Mouse (Mus musculus): ENCODE data around the gene Rpl13a. TPM values are rescaled to one million over a fixed set of nuclear protein-coding genes. Genes with fewer than 3 reads are reported as not detected.
"Not testable (repeated sequence)": the region's sequence is repeated elsewhere in the genome, so short reads cannot be mapped to it uniquely, and the experiment has no call there.

Rpl13a gene
- polyA plus RNA-seq, 1 experiment from 2014 or later = 972 TPM

DNA sequence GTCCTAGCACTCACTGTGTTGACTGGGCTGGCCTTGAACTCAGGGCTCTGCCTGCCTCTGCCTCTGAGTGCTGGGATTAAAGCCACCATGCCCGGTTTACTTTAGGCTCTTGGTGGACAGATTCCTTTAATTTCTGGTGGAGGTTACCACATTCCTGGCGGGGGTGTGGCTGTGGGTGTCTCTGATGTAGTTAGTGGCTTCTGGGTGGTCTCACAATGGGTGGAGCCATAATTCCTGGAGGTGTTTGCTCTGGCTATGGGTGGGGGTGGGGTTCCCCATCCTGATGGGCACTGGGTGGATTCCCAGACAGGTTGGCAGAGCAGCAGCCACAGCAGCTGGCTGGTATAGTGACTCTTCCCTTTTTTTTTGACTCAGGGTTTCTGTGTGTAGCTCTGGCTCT is 16.6 kb downstream of the Rpl13a start:
- ATAC-seq (ENCODE audit: low read depth) (no peak), DNase-seq (no peak)
- WGBS (ENCODE audit: insufficient replicate concordance) = 56% methylated on average over 2 of the region's 2 CpGs
- H3K4me2 ChIP-seq = no peak overlapping the region
- no peak overlapping the region for H3K4me3 ChIP-seq (replicated peaks)
- H3K36me3 ChIP-seq = no peaks in the 10 kb centered on the region
- no peak overlapping the region for H3K27ac ChIP-seq
- H3K27me3 ChIP-seq = no peaks in the 10 kb centered on the region
- peaks cover 37% of the 10 kb centered on the region for H3K4me1 ChIP-seq (replicated peaks)
- no peak overlapping the region for H3K9ac ChIP-seq
- H3K9me3 ChIP-seq (replicated peaks) = no peaks in the 10 kb centered on the region

DNA sequence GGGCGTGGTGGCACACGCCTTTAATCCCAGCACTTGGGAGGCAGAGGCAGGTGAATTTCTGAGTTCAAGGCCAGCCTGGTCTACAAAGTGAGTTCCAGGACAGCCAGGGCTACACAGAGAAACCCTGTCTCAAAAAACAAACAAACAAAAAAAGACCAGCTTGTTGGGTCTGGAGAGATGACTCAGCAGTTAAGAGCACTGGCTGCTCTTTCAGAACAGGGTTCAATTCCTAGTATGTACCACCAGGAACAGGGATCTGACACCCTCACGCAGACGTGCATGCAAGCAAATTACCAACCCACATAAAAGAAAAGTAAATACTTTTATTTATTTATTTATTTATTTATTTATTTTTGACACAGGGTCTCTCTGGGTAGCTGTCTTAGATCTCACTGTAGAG is 18.5 kb downstream of the Rpl13a start:
- H3K4me2 ChIP-seq; H3K27ac ChIP-seq; DNase-seq; H3K4me3 ChIP-seq (replicated peaks); H3K9ac ChIP-seq; H3K36me3 ChIP-seq; H3K27me3 ChIP-seq; ATAC-seq (ENCODE audit: low read depth); H3K9me3 ChIP-seq (replicated peaks): not testable (repeated sequence)
- 66% methylated on average over 4 of the region's 4 CpGs for WGBS (ENCODE audit: insufficient replicate concordance)
- H3K4me1 ChIP-seq (replicated peaks) = peaks cover 33% of the 10 kb centered on the region

DNA sequence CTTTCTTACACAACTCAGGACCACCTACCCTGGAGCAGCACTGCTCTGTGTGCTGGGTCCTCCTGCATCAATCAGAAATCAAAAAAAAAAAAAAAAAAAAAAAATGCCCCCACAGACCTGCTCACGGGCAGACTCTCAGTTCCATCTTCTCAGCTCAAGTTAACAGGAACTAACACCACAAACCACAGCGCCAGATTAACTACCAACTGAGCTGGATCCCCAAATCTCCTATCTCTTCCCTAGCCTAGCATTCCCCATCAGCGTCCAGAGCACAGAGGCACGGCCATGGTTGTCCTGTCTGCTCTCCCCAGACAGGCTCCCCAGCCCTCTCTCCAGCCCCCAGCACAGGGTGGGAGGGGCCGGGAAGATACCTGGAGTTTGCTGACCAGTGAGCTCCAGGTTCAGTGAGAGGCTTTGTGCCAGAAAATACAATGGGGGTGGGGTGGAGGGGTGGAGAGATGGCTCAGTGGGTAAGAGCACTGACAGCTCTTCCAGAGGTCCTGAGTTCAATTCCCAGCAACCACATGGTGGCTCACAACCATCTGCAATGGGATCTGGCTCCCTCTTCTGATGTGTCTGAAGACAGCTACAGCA is 21.4 kb downstream of the Rpl13a start:
- peaks cover 33% of the 10 kb centered on the region for H3K4me1 ChIP-seq (replicated peaks)
- ATAC-seq (ENCODE audit: low read depth) (no peak), DNase-seq (no peak)
- H3K27me3 ChIP-seq = no peaks in the 10 kb centered on the region
- 24% methylated on average over 5 of the region's 5 CpGs for WGBS (ENCODE audit: insufficient replicate concordance)
- no peak overlapping the region for H3K9ac ChIP-seq
- no peaks in the 10 kb centered on the region for H3K36me3 ChIP-seq
- H3K4me3 ChIP-seq (replicated peaks) = no peak overlapping the region
- H3K9me3 ChIP-seq (replicated peaks) = no peaks in the 10 kb centered on the region
- H3K27ac ChIP-seq = no peak overlapping the region
- no peak overlapping the region for H3K4me2 ChIP-seq

- H3K36me3 ChIP-seq = no peaks in the 10 kb centered on the region
- H3K27me3 ChIP-seq = no peaks in the 10 kb centered on the region
- H3K9ac ChIP-seq = no peak overlapping the region
- no peak overlapping the region for H3K4me3 ChIP-seq (replicated peaks)
- H3K27ac ChIP-seq = no peak overlapping the region
- H3K4me1 ChIP-seq (replicated peaks) = peaks cover 33% of the 10 kb centered on the region
- WGBS (ENCODE audit: insufficient replicate concordance) = 68% methylated on average over 6 of the region's 6 CpGs
- H3K4me2 ChIP-seq = no peak overlapping the region
- DNase-seq (no peak), ATAC-seq (ENCODE audit: low read depth) (no peak)
- H3K9me3 ChIP-seq (replicated peaks) = no peaks in the 10 kb centered on the region
Observed at GRCm38 (mm10) chr7:45106441-45106840, 22.1 kb downstream of the Rpl13a start.

- Histone ChIP-seq H3K27me3 (no peaks in the 10 kb centered on the region), H3K4me1 (replicated peaks) (peaks cover 30% of the 10 kb centered on the region), H3K4me2 (no peak overlapping the region), H3K36me3 (no peaks in the 10 kb centered on the region), H3K9ac (no peak overlapping the region), H3K4me3 (replicated peaks) (no peak overlapping the region), H3K27ac (no peak overlapping the region), H3K9me3 (replicated peaks) (no peaks in the 10 kb centered on the region)
- ATAC-seq (ENCODE audit: low read depth) = no peak
- no peak for DNase-seq
- WGBS (ENCODE audit: insufficient replicate concordance) = 66% methylated on average over 8 of the region's 8 CpGs
Observed at GRCm38 (mm10) chr7:45105491-45105890, 23.1 kb downstream of the Rpl13a start.

GRCm38 (mm10) chr7:45104941-45105340 is 23.6 kb downstream of the Rpl13a start:
- no peak for ATAC-seq (ENCODE audit: low read depth)
- H3K9me3 ChIP-seq (replicated peaks) = no peaks in the 10 kb centered on the region
- no peak overlapping the region for H3K27ac ChIP-seq
- no peak overlapping the region for H3K4me2 ChIP-seq
- 62% methylated on average over 5 of the region's 5 CpGs for WGBS (ENCODE audit: insufficient replicate concordance)
- no peak overlapping the region for H3K4me3 ChIP-seq (replicated peaks)
- no peak overlapping the region for H3K9ac ChIP-seq
- no peaks in the 10 kb centered on the region for H3K27me3 ChIP-seq
- H3K4me1 ChIP-seq (replicated peaks) = peaks cover 25% of the 10 kb centered on the region
- no peaks in the 10 kb centered on the region for H3K36me3 ChIP-seq
- no peak for DNase-seq

GRCm38 (mm10) chr7:45103652-45104180 is 24.8 kb downstream of the Rpl13a start, which contains the start of gene Fcgrt:
Gene Fcgrt (minus strand): TSS chr7:45103851.
- H3K9ac ChIP-seq = peak within 1 kb of the TSS; percentile 53
- H3K9me3 ChIP-seq (replicated peaks) = no peaks in the 10 kb centered on the region
- peaks cover 25% of the 10 kb centered on the region for H3K4me1 ChIP-seq (replicated peaks)
- H3K27ac ChIP-seq = peak within 1 kb of the TSS; percentile 78
- H3K36me3 ChIP-seq = no peaks in the 10 kb centered on the region
- H3K27me3 ChIP-seq = no peaks in the 10 kb centered on the region
- peak within 1 kb of the TSS; percentile 39 for H3K4me3 ChIP-seq (replicated peaks)
- ATAC-seq (ENCODE audit: low read depth) (peak; percentile 83), DNase-seq (no peak)
- WGBS (ENCODE audit: insufficient replicate concordance) = 40% methylated on average over 7 of the region's 7 CpGs
- H3K4me2 ChIP-seq = peak within 1 kb of the TSS; percentile 55

GRCm38 (mm10) chr7:45102940-45103585 is 25.5 kb downstream of the Rpl13a start:
- 58% methylated on average over 9 of the region's 9 CpGs for whole genome bisulfite sequencing (ENCODE audit: insufficient replicate concordance)
- Histone ChIP-seq H3K27me3 (no peaks in the 10 kb centered on the region), H3K4me2 (peak overlapping the region; percentile 55), H3K36me3 (no peaks in the 10 kb centered on the region), H3K9me3 (replicated peaks) (no peaks in the 10 kb centered on the region), H3K4me1 (replicated peaks) (peaks cover 25% of the 10 kb centered on the region), H3K4me3 (replicated peaks) (peak overlapping the region; percentile 39), H3K27ac (peak overlapping the region; percentile 78), H3K9ac (peak overlapping the region; percentile 53)
- ATAC-seq (ENCODE audit: low read depth) (0 out of 2 replicates have a peak, but pooled peaks have one; percentile 5), DNase-seq (no peak)

GRCm38 (mm10) chr7:45102441-45102840 is 26.1 kb downstream of the Rpl13a start:
- peaks cover 25% of the 10 kb centered on the region for H3K4me1 ChIP-seq (replicated peaks)
- no peak overlapping the region for H3K27ac ChIP-seq
- H3K9ac ChIP-seq = peak overlapping the region; percentile 23; the same call in 1 of the 2 replicates
- ATAC-seq (ENCODE audit: low read depth) = peak; percentile 25; the same call in 1 of the 2 replicates
- peak overlapping the region; percentile 39 for H3K4me3 ChIP-seq (replicated peaks)
- no peak for DNase-seq
- 53% methylated on average over 11 of the region's 11 CpGs for WGBS (ENCODE audit: insufficient replicate concordance)
- H3K4me2 ChIP-seq = peak overlapping the region; percentile 55
- no peaks in the 10 kb centered on the region for H3K36me3 ChIP-seq
- H3K27me3 ChIP-seq = no peaks in the 10 kb centered on the region
- no peaks in the 10 kb centered on the region for H3K9me3 ChIP-seq (replicated peaks)

DNA sequence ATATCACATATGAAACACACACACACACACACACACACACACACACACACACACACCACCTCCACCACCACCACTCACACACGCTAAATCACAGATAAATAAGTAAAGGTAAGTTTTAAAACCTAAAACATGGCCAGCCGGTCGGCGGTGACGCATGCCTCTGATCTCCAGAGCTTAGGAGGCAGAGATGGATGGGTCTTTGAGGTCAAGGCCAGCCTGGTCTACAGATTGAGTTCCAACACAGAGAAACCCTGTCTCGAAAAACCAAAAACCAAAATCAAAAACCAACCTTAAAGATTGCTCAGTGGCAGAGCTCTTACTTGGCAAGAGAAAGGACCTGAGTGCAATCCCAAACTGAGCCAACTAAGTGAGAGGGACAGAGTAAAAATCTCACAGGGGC is 28.5 kb downstream of the Rpl13a start:
- no peak overlapping the region for H3K27ac ChIP-seq

GRCm38 (mm10) chr7:45098541-45099240 is 29.9 kb downstream of the Rpl13a start:
- Histone ChIP-seq H3K36me3 (no peaks in the 10 kb centered on the region), H3K4me2 (no peak overlapping the region), H3K9me3 (replicated peaks) (no peaks in the 10 kb centered on the region), H3K9ac (no peak overlapping the region), H3K27me3 (no peaks in the 10 kb centered on the region), H3K4me3 (replicated peaks) (no peak overlapping the region), H3K27ac (no peak overlapping the region), H3K4me1 (replicated peaks) (peaks cover 35% of the 10 kb centered on the region)
- DNase-seq = no peak
- ATAC-seq (ENCODE audit: low read depth) = no peak
- 76% methylated on average over 8 of the region's 8 CpGs for WGBS (ENCODE audit: insufficient replicate concordance)

More for the DNA sequence above, 28.5 kb downstream of the Rpl13a start:
- DNase-seq (no peak), ATAC-seq (ENCODE audit: low read depth) (no peak)
- H3K9me3 ChIP-seq (replicated peaks) = no peaks in the 10 kb centered on the region
- H3K4me2 ChIP-seq = no peak overlapping the region
- no peaks in the 10 kb centered on the region for H3K36me3 ChIP-seq
- no peak overlapping the region for H3K9ac ChIP-seq
- no peak overlapping the region for H3K4me3 ChIP-seq (replicated peaks)
- no peaks in the 10 kb centered on the region for H3K27me3 ChIP-seq
- peaks cover 31% of the 10 kb centered on the region for H3K4me1 ChIP-seq (replicated peaks)
- 75% methylated on average over 6 of the region's 6 CpGs for WGBS (ENCODE audit: insufficient replicate concordance)
